Mouse (Mus musculus): ENCODE measurements at regions not wholly inside any gene's neighbourhood (a gene's known extent, or its start where the extent isn't known, plus 50 kb on each side); places are given as distances from the start of the nearest gene placed in this dataset.

GRCm38 (mm10) chr13:107700268-107701139 is 343.7 kb upstream of the Smim15 start:
- TF ChIP-seq USF1 (IDR thresholded peaks at IDR 0.05; ENCODE audit: low read depth, low read length) (no peak), POLR2A (IDR thresholded peaks at IDR 0.05; ENCODE audit: control insufficient read depth in 1 of 2, insufficient read depth in 1 of 2, low read depth in 1 of 2, low read length in 2 of 2, poor library complexity in 1 of 2) (no peak), SIN3A (IDR thresholded peaks at IDR 0.05; ENCODE audit: low read length) (no peak), CHD1 (IDR thresholded peaks at IDR 0.05; ENCODE audit: low read depth, low read length) (no peak), SMC3 (IDR thresholded peaks at IDR 0.05; ENCODE audit: low read depth, low read length) (no peak), CTCF (IDR thresholded peaks at IDR 0.05 in 2 of 3, conservative IDR thresholded peaks at IDR 0.05 in 1 of 3; ENCODE audit: control insufficient read depth in 1 of 3, insufficient read depth in 1 of 3, low read depth in 2 of 3, low read length in 3 of 3, poor library complexity in 1 of 3, severe bottlenecking in 1 of 3) (no peak), ZC3H11A (IDR thresholded peaks at IDR 0.05; ENCODE audit: low read depth, low read length) (no peak), ZMIZ1 (IDR thresholded peaks at IDR 0.05; ENCODE audit: low read depth, low read length) (no peak), JUND (IDR thresholded peaks at IDR 0.05; ENCODE audit: low read depth, low read length) (no peak), MAZ (IDR thresholded peaks at IDR 0.05; ENCODE audit: low read depth, low read length) (no peak), NRF1 (IDR thresholded peaks at IDR 0.05; ENCODE audit: insufficient read depth, low read depth, low read length, poor library complexity, severe bottlenecking) (no peak), GATA1 (IDR thresholded peaks at IDR 0.05; ENCODE audit: low read depth, low read length) (no peak)
